Mouse (Mus musculus) monocyte, adult 5-6 weeks (primary cell): ENCODE measurements at regions not wholly inside any gene's neighbourhood (a gene's known extent, or its start where the extent isn't known, plus 50 kb on each side); places are given as distances from the start of the nearest gene placed in this dataset.

Source experiments
- ATAC-seq: fragments of 153-309, 156-312 bp; replicated peaks from 2 replicates; pipeline ENCODE4 v1.8.0; 2017; ENCODE audit warnings: mild to moderate bottlenecking; ENCODE audit not compliant: low TSS enrichment, insufficient number of reproducible peaks, severe bottlenecking, poor library complexity, low FRiP score

DNA sequence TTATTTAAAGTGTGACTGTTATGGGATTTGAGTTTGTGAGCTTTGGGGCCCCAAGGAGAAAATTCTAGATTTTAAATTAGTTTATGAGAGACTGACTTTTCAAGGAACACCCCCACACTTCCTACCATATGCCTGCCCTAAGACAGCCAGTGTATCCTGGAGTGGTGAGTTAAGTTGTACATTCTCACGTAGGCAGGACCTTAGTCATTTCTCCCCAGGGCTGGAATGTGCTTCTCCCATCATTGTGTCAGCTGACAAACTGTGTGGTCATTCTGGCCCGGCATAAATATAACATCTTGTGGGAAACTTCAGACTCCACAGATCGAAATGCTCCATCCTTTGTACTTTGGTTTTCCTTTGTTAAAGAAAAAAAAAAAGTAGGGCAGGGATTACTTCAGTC is 73.1 kb upstream of the Tfpi start:
- no peak for ATAC-seq

DNA sequence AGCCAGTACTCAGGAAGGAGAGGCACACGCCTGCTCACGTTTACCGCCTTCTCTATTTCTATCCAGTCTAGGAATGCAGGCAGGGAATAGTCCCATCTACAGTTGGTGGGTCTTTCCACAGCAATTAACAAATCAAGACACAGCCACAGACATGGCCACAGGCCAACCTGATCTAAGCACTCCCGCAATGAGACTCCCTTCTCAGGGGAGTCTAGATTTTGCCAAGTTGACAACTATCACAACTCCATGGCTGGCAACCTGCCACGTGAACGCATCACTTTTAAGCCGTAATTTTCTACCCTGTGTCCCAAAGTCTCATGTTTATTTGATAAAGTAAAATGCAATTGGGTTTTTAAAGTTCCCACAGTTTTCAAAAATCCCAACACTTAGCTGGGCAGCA is 72.0 kb upstream of the Tfpi start:
- no peak for ATAC-seq

DNA sequence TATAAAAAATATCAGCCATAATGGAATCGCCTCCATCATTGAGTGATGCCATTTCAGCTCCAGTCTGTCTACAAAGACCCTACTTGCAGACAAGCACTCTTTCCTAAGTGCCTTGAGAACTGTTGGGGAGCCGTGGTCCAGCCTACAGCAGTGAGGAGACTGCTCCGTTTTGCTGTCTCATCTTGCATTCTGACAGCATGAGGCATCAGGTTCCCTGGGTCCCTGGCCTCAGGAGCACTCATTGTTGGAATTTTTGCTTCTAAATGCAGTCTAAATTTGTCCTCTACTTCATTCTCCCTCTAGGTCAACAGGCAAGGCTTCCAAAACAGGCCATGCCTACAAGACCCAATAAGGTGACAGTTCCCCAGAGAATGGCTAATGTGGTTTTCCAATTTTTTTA is 69.1 kb upstream of the Tfpi start:
- ATAC-seq = no peak

DNA sequence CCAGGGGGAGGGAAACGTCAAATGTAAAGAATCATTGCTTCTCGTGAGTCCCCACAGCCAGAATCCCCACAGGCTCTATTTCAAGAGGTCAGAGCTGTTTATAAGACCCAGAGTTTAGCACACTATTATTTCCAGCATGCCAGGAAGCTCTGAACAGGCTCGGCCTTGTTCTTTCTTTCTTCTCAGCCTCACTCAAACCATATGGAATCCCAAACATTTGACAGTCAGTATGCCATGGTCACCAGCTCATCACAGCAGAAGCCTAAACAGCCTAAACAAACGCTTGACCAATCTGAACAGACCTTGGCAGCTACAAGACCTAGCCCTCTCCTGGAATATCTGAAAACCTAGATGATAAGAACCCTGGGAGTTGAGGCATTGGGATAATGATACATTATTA is 68.2 kb upstream of the Tfpi start:
- no peak for ATAC-seq

DNA sequence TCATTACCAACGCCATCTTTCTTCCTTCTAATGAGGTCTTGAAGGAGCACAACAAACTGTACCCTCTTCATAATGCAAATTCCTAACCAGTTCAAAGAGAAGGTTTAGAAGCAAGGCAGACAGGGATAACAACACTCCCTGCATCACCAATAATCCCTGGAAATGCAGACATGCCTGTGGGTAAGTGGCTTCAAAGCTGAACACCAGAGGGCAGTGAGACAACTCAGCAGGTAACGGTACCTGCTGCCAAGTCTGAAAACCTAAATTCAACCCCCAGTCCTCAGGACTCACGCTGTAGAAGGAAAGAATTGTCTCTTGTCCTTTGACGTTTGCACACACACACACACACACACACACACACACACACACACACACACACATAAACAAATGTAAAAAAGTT is 67.6 kb upstream of the Tfpi start:
- no peak for ATAC-seq

DNA sequence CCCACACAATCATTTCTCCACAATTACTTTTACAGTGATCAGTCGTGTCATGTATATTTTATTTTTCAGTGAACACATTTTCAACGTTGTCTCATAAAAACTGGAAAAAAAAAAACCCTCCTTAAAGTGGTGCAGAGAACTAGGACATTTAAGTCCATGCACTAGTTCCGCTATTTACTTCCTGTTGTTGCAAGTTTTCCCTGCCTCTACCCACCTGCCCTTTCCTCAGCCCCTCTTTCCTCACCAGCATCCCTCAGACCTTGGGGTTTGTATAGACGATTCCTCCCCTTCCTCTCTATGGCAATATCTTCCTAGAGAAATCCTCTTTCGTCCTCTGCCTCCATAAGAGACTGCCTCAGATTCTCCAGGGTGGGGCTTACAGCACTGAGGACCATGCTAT is 64.9 kb upstream of the Tfpi start:
- no peak for ATAC-seq

DNA sequence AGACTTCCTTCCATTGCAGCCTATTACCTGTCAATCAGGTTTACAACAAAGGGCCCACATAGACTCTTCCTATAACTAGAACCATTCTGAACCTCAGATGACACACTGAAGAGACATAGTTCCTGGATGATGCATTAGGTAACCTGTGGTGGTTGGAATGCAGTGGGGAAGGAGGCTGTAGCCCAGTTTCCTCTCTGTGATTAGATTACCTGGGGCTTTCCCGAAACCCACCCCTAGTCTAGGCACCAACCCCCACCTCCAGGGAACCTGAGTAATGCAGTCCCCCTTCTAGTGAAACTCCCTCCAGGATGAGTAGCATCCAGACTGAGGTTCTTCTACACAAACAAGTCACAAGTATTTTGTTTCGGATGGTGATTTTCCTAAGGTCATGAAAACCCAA is 62.5 kb upstream of the Tfpi start:
- no peak for ATAC-seq

DNA sequence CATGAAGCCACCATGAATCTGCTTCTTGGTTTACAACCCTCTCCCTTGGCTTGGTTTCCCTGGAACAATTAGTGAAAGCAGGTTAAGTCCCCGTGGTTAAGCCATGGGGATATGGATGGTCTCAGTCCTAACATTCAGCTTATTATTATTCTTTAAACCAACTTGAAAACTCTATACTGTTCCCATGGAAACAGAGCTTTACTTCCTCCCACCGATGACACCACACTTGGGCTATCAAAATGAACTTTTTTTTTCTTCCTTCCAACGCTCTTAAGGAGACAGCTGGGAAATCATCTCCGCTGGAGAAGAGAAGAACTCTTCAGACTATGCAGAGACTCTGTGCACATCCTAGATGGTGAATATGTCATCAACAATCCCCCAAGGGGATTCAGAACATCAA is 61.4 kb upstream of the Tfpi start:
- no peak for ATAC-seq

DNA sequence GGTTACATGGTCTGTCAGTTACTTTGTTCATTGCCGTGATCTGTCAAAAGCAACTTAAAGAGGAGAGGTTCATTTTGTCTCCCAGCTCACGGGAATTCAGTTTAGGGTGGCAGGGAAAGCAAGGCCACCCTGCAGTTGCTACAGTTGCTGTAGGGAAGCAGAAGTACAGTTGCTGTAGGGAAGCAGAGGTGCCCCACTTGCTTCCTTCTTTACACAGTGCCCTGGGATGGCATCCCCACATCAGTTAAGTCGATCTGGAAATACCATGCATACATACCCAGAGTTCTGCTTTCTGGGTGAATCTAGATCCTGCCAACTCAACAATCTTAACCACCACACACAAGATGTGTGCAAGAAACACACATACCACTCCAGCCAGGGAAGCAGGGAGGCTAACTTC is 54.6 kb upstream of the Tfpi start:
- ATAC-seq = peak; percentile 70; the same call in 1 of the 2 replicates

DNA sequence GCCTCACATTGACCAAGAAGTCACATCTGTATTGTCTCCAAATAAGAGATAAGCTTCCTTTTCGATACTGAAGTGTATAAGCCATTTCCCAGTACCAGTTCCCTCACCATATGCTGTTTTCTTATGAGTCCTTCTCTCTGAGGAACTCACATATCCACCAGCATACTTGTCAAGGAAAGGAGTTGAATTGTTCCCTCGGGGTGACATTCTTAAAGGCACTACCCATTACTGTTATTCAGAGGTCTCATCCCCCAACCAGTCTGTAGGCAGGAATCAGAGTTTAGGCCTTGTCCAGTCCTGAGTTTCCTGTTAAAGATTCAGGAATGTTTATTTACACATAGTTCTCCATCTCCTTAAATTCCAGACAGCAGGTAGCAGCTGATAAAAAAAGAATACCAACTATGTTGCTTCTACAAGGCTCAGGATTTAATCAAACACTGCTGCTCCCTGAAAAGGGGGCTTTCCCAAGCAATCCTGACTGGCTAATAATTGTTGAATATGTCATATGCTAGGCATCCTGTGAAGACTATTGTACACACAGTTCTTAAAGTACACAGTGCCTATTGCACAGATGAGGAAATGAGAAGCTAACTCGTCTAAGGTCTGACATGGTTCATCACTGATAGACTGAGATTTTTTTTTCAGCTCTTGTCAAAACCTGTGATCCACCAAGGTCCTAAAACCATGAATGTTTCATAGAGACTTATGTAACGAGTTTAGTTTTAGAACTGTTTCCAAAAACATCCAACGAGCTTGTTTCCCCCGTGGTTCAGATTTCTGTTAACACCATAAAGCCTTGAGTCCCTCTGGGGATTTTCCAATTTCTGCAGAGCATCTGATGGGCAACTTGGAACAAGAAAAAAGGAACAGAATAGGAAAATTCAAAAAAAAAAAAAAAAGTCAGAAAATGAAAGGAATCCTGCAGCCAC is 52.5 kb upstream of the Tfpi start:
- no peak for ATAC-seq
